Mouse (Mus musculus): ENCODE data around the gene Ndufaf7. TPM values are rescaled to one million over a fixed set of nuclear protein-coding genes. Genes with fewer than 3 reads are reported as not detected.

Gene Ndufaf7
- total RNA-seq, 2 experiments from 2014 or later = 56.2 to 60.6 TPM

GRCm38 (mm10) chr17:78916369-78916813, 20.5 kb upstream of the Ndufaf7 start, which contains the start of gene Cebpzos:
TSS of gene Cebpzos (plus strand) at chr17:78916500.
- no peak for TF ChIP-seq CTCF (IDR thresholded peaks at IDR 0.05)
- Histone ChIP-seq H3K27ac (peak within 1 kb of the TSS; percentile 84), H3K4me3 (peak within 1 kb of the TSS; percentile 83)
- peak; percentile 86 to 87 for DNase-seq (ENCODE audit: extremely low spot score in 1 of 2, low spot score in 2 of 2)
- intact Hi-C loops (cut with DNase I) = loop anchor here (2.0 kb wide), 2 partner anchors 20 to 82 kb away; partner anchors contain the start of genes Cebpz, Gpatch11, Heatr5b and Ndufaf7

GRCm38 (mm10) chr17:78916899-78917298, 20.0 kb upstream of the Ndufaf7 start:
- TF ChIP-seq CTCF (IDR thresholded peaks at IDR 0.05) = no peak
- intact Hi-C loops (cut with DNase I) = loop anchor here (2.0 kb wide), 2 partner anchors 20 to 82 kb away; partner anchors contain the start of genes Cebpz, Gpatch11, Heatr5b and Ndufaf7
- Histone ChIP-seq H3K27ac (peak overlapping the region; percentile 84), H3K4me3 (peak overlapping the region; percentile 83)
- no peak for DNase-seq (ENCODE audit: extremely low spot score in 1 of 2, low spot score in 2 of 2)

GRCm38 (mm10) chr17:78917696-78918095, 19.2 kb upstream of the Ndufaf7 start:
- intact Hi-C loops (cut with DNase I) = loop anchor here (2.0 kb wide), 2 partner anchors 19 to 83 kb away; partner anchors contain the start of genes Cebpz, Gpatch11, Heatr5b and Ndufaf7
- DNase-seq (ENCODE audit: extremely low spot score in 1 of 2, low spot score in 2 of 2) = no peak
- Histone ChIP-seq H3K4me3 (no peak overlapping the region), H3K27ac (no peak overlapping the region)
- TF ChIP-seq CTCF (IDR thresholded peaks at IDR 0.05) = no peak

- H3K4me3 ChIP-seq = peak overlapping the region; percentile 66
- TF ChIP-seq CTCF (IDR thresholded peaks at IDR 0.05) = no peak
Measured at GRCm38 (mm10) chr17:78935857-78936256, 1.1 kb upstream of the Ndufaf7 start.

GRCm38 (mm10) chr17:78937229-78937853, 405 bp downstream of the Ndufaf7 start:
- Histone ChIP-seq H3K4me3 (peak overlapping the region; percentile 66), H3K27ac (peak overlapping the region; percentile 85)
- no peak for DNase-seq (ENCODE audit: extremely low spot score in 1 of 2, low spot score in 2 of 2)
- no peak for TF ChIP-seq CTCF (IDR thresholded peaks at IDR 0.05)
- intact Hi-C loops (cut with DNase I) = loop anchor here (2.0 to 10.0 kb wide), 3 partner anchors 21 to 273 kb away; partner anchors contain the start of genes Cebpzos, Gpatch11 and Heatr5b

More at GRCm38 (mm10) chr17:78935857-78936256, 1.1 kb upstream of the Ndufaf7 start:
- intact Hi-C loops (cut with DNase I) = loop anchor here (2.0 to 10.0 kb wide), 3 partner anchors 19 to 271 kb away; partner anchors contain the start of genes Cebpzos, Gpatch11 and Heatr5b
- DNase-seq (ENCODE audit: extremely low spot score in 1 of 2, low spot score in 2 of 2) = no peak
- H3K27ac ChIP-seq = no peak overlapping the region

- intact Hi-C loops (cut with DNase I) = loop anchor here (10.0 kb wide), 1 partner anchor 274 kb away; no protein-coding TSS in a partner anchor
- H3K27ac ChIP-seq = no peak overlapping the region
- no peak for TF ChIP-seq CTCF (IDR thresholded peaks at IDR 0.05)
- DNase-seq (ENCODE audit: extremely low spot score in 1 of 2, low spot score in 2 of 2) = no peak
- no peak overlapping the region for H3K4me3 ChIP-seq
Measured at GRCm38 (mm10) chr17:78938927-78939326, 2.0 kb downstream of the Ndufaf7 start.

GRCm38 (mm10) chr17:78942579-78942978, 5.6 kb downstream of the Ndufaf7 start:
- intact Hi-C loops (cut with DNase I) = no loop called here
- Histone ChIP-seq H3K4me3 (no peak overlapping the region), H3K27ac (no peak overlapping the region)
- no peak for TF ChIP-seq CTCF (IDR thresholded peaks at IDR 0.05)
- no peak for DNase-seq (ENCODE audit: extremely low spot score in 1 of 2, low spot score in 2 of 2)

- TF ChIP-seq CTCF (IDR thresholded peaks at IDR 0.05) = no peak
- no peak for DNase-seq (ENCODE audit: extremely low spot score in 1 of 2, low spot score in 2 of 2)
- intact Hi-C loops (cut with DNase I) = no loop called here
- no peak overlapping the region for H3K4me3 ChIP-seq
- H3K27ac ChIP-seq = no peak overlapping the region
Measured at GRCm38 (mm10) chr17:78951225-78951624, 14.3 kb downstream of the Ndufaf7 start.

- no peak overlapping the region for H3K27ac ChIP-seq
- no peak for DNase-seq (ENCODE audit: extremely low spot score in 1 of 2, low spot score in 2 of 2)
- no peak overlapping the region for H3K4me3 ChIP-seq
- TF ChIP-seq CTCF (IDR thresholded peaks at IDR 0.05) = no peak
- intact Hi-C loops (cut with DNase I) = no loop called here
Measured at GRCm38 (mm10) chr17:78952070-78952469, 15.1 kb downstream of the Ndufaf7 start.

GRCm38 (mm10) chr17:78953240-78953639, 16.3 kb downstream of the Ndufaf7 start:
- intact Hi-C loops (cut with DNase I) = no loop called here
- DNase-seq (ENCODE audit: extremely low spot score in 1 of 2, low spot score in 2 of 2) = no peak
- H3K4me3 ChIP-seq = no peak overlapping the region
- no peak for TF ChIP-seq CTCF (IDR thresholded peaks at IDR 0.05)
- H3K27ac ChIP-seq = no peak overlapping the region

- DNase-seq (ENCODE audit: extremely low spot score in 1 of 2, low spot score in 2 of 2) = no peak
- TF ChIP-seq CTCF (IDR thresholded peaks at IDR 0.05) = no peak
- Histone ChIP-seq H3K4me3 (no peak overlapping the region), H3K27ac (no peak overlapping the region)
- intact Hi-C loops (cut with DNase I) = no loop called here
Measured at GRCm38 (mm10) chr17:78959473-78959872, 22.5 kb downstream of the Ndufaf7 start.

GRCm38 (mm10) chr17:78964387-78964786, 27.5 kb downstream of the Ndufaf7 start:
- DNase-seq (ENCODE audit: extremely low spot score in 1 of 2, low spot score in 2 of 2) = no peak

More at GRCm38 (mm10) chr17:78964387-78964786, 27.5 kb downstream of the Ndufaf7 start:
- H3K27ac ChIP-seq = no peak overlapping the region
- H3K4me3 ChIP-seq = no peak overlapping the region
- intact Hi-C loops (cut with DNase I) = no loop called here
- no peak for TF ChIP-seq CTCF (IDR thresholded peaks at IDR 0.05)

Data from left cerebral cortex, adult 2 months (tissue).